Mouse (Mus musculus) testis, adult 2 months (tissue): ENCODE data around the gene Diras1.

Experiments used
- CTCF ChIP-seq: fragments of 200-500 bp; IDR thresholded peaks from 2 replicates; pipeline ENCODE4 v1.5.1; 2012; ENCODE audit warnings: low read depth, mild to moderate bottlenecking, inconsistent platforms, low read length, moderate library complexity; ENCODE audit not compliant: control insufficient read depth, insufficient read depth, insufficient replicate concordance
- POLR2A ChIP-seq: fragments of 200-500 bp; IDR thresholded peaks from 2 replicates; pipeline ENCODE4 v1.6.1; 2012; ENCODE audit warnings: low read depth, mild to moderate bottlenecking, inconsistent platforms, low read length, moderate library complexity; ENCODE audit not compliant: control insufficient read depth

DNA sequence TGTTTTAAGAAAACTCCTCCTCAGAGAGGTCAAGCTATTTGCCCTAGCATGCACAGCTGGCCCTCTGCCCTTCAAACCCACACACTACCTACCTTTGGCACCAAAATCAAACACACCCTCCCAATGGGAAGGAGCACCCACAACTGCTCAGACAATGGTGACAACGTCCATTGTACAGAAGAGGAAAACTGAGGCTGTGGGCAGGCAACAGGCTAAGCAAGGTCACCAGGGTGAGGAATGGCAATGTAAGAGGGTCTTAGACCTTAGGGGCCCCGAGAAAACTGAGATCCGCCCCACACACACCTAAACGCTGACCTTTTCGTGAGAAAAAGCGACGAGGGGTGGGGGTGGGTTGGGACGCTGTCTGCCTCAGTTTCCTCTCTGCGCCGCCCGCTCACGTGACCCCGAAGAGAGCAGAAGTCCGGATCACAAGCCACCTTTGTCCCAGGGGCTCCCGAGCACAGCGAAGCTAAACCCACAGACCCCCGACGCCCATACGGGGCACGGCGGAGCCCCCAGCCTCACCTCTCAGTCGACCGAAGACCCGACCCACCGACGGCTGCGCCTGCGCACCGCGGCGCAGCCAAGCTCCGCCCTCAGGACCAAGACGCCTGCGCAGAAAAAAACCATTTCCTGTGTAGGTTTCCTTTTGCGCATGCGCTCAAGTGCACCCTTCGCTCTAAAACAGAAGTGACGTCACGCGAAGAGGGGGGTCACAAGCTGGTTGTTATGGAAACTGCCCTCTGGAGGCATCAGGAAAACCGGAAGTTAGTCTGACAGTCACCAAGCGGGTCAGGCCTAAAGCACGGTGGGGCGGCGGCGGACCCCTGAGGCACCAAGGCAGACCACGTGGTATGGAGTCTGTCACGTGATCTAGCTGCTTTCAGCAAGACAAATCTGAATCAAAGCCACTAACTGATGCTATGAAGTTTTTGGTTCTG is 34.4 kb upstream of the Diras1 start, which contains the start of gene Sgta:
- TF ChIP-seq CTCF (0 out of 2 replicates have a peak, but pooled peaks have one; percentile 4), POLR2A (peak; percentile 69; the same call in 1 of the 2 replicates)
